Mouse (Mus musculus) cerebellum, adult 18-20 months (tissue): ENCODE results near the gene Ambp.

ENCODE experiments used
- DNase-seq, 2 experiments: peaks; one replicate each; pipeline ENCODE4 v3.0.0; 2021

Ambp gene

GRCm38 (mm10) chr4:63118639-63119437, 35.8 kb downstream of the Ambp start:
- peak; percentile 68 to 79 for DNase-seq

GRCm38 (mm10) chr4:63105651-63106050, 48.9 kb downstream of the Ambp start:
- no peak for DNase-seq

DNA sequence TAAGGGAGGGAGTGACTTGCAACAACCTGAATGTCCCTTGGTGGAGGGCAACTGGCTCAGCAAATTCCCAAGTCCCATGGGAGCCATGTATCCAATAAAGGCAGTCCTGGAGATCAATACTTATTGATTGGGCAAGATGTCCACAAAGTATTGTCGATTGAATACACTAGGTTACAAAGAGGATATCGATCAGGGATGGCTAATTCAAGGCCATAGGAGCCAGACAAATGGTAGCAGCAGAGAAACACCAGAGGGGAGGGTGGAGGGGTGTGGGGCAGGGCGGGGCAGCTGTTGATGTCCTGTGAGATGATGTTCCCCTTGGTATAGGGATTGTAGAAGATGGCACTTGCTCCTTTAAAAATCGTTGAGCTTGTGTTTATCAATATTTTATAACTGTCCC, 52.6 kb downstream of the Ambp start:
- DNase-seq = no peak

DNA sequence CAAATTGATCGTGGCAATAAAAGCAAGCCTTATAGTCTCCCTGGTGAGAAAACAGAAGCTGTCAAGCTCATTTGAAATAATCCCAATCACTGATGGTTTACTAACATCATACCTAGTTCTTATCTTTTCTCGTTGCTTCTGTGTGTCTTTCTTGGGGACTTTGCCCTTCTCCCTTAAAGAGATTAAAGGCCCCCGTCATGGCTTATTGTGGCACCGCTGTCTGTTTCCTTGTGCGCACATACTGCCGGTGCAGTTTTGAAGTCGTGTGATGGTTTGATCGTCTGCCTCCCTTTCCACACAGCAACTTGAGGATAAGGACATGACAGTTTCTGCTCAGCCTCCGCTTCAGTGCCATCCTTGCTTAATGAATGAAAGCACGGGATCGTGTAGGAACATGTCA, 54.1 kb downstream of the Ambp start:
- DNase-seq = no peak

GRCm38 (mm10) chr4:63097603-63098002, 57.0 kb downstream of the Ambp start:
- DNase-seq = no peak
